Mouse (Mus musculus) thymus, postnatal 0 days (tissue): ENCODE data around the gene Homer2. TPM values are rescaled to one million over a fixed set of nuclear protein-coding genes. Genes with fewer than 3 reads are reported as not detected.

ENCODE experiments used
- DNase-seq: peaks from one replicate; pipeline ENCODE4 v3.0.0-alpha.2; 2015; ENCODE audit warnings: low spot score
- polyA plus RNA-seq: library from polyadenylated mRNA; unstranded; fragments of >200 nt; fragmentation: Nextera tagmentation; extraction: Ambion mirVana; gene quantifications from 2 replicates; pipeline ENCODE4 v1.2.1, GENCODE M21; 2015

Gene Homer2
- polyA plus RNA-seq, result 0.95 and 1.5 TPM in 2 replicates

GRCm38 (mm10) chr7:81707471-81708140, at the start of gene Homer2:
Gene Homer2, minus strand, starts transcription at chr7:81707527.
- no peak for DNase-seq

GRCm38 (mm10) chr7:81747956-81748355, 40.6 kb upstream of the Homer2 start:
- no peak for DNase-seq

DNA sequence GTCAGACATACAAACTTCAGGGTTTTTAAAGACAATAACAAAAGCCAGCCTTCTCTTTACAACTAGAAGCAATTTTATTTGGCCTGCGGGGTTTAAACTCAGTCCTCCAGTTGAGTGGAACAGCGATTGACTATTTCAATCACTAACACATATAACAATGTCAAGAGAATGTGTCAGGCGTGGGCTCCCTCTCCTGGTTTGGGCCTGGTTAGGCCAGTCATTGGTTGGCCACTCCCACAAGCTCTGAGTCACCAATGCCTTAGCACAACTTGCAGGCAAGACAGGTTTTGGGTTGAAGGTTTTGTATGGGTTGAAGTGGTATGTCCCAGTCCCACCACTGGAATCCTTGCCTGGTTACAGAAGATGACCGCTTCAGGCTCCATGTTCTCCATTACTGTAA, 36.8 kb upstream of the Homer2 start:
- no peak for DNase-seq

- DNase-seq, result no peak
Measured at GRCm38 (mm10) chr7:81740010-81740409, 32.7 kb upstream of the Homer2 start.

- DNase-seq, result no peak
Measured at GRCm38 (mm10) chr7:81738720-81739385, 31.5 kb upstream of the Homer2 start.

DNA sequence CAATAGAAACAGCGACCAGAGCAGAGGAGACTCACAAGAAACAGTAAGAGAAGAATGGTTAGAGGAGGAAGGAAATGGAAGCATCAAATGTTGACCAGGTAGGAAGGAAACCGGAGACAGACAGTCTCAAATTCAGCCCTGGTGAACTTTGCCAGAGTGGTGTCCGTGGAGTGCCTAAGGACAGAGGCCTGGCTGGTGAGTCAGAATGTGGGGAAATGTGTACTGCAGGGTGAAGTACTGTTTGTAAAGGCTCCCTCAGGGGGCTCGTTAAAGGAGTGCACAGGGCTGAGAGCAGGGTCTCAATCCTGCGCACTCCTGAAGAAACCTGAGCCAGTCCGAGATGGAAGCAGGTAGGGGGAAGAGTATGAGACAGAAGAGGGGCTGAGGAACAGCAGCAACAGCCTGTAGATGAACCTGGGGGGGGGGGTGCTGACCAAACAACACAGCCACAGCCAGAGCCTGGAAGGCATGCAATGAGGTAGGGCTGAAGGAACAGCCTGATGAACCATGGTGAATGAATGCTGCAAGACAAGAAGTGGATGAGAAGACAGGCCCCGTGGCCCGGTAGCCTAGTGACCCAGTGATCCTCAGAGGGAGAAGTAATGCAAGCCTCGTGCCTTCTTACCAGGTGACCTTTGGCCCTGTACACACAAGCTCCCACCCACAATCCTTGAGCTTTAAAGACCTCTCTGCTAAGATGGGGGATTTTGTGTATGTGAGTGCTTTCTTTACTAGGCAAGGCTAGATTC, 28.1 kb upstream of the Homer2 start:
- no peak for DNase-seq

DNA sequence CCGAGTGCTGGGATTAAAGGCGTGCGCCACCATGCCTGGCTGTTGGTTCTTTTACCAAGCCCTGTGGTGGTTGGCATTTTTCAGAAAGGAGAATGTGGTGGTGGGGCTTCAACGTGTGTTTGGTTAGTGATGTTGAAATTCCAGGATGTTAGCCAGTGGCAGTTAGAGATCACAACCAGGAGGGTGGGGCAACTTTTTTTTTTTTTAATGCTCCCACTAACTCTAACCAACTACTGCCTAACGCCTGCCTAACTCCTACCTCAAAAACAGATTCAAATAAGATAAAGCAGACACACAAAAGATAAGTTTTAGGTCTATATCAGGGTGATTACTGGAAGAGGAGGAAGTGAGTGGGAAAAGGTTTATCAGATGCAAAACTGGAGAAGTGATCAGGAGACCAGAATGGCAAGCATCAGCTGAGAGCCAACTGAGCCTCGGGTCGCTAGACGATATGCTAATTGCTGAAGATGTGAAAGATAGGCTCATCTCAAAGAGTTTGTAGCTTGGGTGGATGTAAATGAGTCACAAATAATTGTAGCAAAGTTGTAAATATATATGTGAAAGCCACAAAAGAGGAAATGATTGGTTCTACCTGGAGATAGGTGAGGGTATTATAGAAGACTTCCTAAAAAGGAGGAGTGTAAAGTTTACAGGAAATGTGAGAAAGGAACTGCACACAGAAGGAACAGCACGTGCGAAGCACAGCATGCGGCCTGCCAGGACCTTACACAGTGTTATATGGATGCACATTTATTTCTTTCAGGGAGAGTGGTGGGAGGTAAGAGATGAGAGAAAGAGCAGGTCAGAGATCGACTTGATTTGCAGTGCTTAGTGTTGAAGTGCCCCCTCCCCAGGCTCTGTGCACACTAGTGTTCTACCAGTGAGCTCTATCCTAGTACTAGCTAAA, 25.1 kb upstream of the Homer2 start:
- DNase-seq, result no peak

GRCm38 (mm10) chr7:81731181-81731651, 23.9 kb upstream of the Homer2 start:
- no peak for DNase-seq

DNA sequence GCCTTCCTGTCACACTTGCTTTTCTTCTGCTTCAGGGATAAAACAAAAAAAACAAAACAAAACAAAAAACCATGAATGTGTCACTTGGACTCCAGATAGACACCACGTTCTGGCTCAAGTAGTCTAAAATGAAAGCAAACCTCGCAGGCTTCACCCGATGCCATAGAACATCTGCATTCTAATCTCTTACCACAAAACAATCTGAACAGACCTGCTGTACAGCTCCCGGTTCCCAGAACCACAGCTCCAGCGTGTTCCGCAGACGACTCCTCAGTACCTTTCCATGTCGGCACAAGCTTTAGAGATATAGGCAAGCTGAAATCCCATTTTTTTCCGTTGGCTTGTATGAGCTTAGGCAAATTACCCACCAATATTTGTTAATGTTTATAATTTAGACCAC, 22.5 kb upstream of the Homer2 start:
- DNase-seq, result no peak

DNA sequence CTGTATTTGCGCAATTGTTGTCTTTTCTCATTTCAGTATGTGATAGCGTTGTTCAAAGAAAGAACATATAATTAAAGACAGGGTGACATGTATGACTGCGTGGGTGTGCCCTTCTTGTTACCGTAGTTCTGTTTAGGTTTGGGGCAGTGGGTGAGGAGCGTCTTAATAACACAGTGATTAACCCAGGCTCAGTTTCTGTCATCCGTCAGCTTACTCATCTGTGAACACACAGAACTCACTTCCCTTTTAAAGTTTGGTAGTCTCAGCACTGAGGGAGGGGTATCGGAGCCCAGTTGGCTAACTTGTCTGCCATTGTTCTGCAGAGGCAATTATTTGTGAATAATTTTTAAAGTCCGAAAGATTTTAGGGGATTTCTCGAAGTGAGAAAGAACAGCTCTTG, 20.4 kb upstream of the Homer2 start:
- DNase-seq, result no peak

- no peak for DNase-seq
Measured at GRCm38 (mm10) chr7:81726728-81727005, 19.3 kb upstream of the Homer2 start.

DNA sequence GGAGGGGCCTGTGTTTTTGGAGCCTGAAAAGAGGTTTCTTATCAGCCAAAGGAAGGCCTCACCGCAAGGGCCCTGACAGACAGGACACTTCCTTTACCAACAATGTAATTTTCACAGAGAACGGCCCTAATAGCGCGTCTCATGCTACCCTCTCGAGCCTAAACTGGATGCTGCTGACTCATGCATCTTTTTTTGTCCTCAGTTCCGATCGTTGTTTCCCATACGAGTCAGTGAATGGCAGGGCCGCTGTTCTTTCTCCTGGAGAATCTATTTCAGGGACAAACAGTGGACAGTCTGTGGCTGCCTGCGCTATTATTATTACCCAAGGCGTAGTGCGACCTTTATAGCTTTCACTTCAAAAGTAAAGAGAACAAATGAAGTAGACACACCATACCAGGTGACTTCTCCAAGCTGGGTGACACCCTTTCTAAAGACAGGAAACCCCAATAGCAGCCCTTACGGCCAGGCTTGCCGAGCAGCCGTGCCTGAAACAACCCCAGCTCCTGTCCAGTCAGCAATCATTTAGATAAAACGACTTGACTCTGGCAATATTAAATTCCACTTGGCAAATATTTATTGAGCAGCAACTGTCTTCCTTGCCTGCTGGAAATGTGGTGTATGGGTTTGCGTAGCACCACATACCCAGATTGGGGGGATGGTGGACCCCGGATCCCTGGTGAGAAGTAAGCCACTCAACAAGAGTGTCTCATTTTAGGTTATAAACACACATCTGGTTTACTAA, 18.8 kb upstream of the Homer2 start:
- DNase-seq, result no peak

- DNase-seq, result no peak
Measured at GRCm38 (mm10) chr7:81723851-81724250, 16.5 kb upstream of the Homer2 start.

DNA sequence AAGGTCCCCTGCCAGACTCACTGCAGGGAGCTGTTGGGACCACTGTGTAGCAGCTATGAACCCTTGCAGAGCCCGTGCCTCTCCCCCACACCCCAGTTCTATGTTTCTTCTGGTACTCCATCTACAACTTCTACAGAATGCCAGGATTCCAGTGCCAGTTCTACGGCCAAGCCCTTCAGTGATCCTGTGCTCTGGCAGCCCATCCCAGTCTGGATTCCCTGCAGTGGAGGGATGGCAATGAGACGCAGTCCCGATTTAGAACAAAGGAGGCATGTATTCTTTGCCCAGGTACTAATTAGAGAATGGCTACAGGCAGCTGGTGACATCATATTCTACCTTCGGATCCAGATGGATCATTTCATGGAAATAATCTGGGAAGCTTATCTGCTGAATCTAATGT, 13.9 kb upstream of the Homer2 start:
- no peak for DNase-seq

DNA sequence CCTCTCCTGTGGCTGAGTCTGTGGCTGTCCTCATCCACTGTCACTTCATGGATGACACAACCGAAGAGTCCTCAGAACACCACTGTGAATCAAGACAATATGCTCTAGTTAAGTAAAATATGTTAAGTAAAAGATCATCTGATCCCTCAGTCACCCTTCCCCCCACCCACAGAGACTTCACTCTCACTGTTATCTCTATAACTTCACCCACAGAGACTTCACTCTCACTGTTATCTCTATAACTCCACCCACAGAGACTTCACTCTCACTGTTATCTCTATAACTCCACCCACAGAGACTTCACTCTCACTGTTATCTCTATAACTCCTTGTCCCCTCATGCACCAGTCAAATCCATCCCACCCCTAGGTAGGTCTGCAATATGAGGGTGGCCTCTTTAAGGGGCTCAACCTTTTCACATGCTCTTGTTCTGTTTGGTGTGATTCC, 11.9 kb upstream of the Homer2 start:
- no peak for DNase-seq

- DNase-seq, result no peak
Measured at GRCm38 (mm10) chr7:81718657-81719056, 11.3 kb upstream of the Homer2 start.

- no peak for DNase-seq
Measured at GRCm38 (mm10) chr7:81710166-81710565, 2.8 kb upstream of the Homer2 start.

DNA sequence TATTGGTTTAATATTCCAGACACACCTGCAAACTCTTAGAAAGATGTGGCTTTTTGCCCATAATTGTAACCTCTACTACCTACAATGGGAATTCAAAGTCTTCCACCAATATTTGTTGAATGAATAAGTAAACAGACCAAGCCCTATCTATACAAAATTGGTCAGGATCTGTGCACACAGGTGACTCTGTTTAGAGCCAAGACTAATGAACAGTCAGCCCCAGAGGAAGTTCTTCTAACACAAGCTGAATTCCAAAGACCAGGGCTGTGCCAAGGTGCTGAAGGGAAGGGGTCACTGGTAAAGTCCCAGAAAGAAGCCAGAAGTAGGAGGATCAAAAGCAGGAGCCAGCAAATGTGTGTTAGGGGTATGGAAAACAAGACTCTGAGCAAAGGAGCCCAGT, 838 bp upstream of the Homer2 start:
- no peak for DNase-seq

DNA sequence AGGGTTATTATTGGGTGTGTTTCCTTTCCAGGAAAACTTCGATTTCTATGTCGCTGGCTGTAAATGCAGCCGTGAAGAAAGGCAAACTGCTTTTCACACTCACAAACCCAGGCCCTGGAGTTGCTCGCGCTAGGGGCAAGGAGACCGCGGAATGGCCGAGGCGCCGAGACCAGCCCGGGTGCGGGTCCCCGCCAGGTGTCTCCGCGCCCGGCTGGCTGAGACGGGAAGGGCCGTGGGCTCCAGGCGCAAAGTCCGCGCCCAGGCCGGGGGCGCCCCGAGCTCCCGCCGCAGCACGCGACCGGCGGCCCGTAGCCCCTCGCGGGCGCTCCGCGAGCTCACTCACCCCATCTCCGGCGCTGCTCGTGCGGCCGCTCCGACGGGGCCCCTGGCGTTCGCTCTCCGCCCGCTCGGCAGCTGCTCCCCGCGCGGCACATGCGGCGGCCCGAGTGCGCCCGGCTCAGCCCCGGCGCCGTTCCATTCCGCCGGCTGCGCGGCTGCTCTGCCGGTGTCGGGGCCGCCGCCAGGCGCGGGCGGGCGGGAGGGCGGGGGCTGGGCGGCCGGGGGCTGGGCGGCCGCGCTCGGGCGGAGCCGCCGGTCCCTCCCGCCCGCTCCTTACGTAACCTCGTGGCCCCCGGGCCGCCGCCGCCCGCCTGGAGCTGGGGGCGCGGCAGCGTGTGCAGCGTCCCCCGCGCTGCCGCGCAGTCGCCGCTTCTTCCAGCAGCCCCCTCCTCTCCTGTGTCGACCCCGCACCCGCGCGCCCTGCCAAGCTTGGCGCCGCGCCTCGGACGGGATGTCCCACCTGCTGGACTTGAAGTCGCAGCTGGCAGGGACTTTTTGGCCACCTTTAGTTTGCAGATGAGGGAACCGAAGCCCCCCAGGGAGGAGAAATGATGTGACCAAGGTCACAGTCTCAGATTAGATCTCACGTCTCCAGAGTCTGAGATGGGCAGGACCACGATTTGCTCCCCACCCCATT, 623 bp downstream of the Homer2 start:
- DNase-seq, result no peak

- no peak for DNase-seq
Measured at GRCm38 (mm10) chr7:81706027-81706415, 1.3 kb downstream of the Homer2 start.
